Mouse (Mus musculus) midbrain, embryonic 11.5 days (tissue): Measurements from ENCODE around the gene Gm9508. TPM values are rescaled to one million over a fixed set of nuclear protein-coding genes. Genes with fewer than 3 reads are reported as not detected.

Source experiments
- ATAC-seq: fragments of 200-750 bp; cut with Nextera tagmentation; 2 replicates; pipeline ENCODE4 v1.8.0; 2017; ENCODE audit warnings: moderate TSS enrichment, moderate library complexity; ENCODE audit not compliant: low FRiP score
- DNase-seq: peaks from one replicate; pipeline ENCODE4 v3.0.0; 2015; ENCODE audit warnings: low spot score; ENCODE audit errors: missing footprints
- H3K27ac ChIP-seq: fragments of 300-500 bp; sonication (generic); 2 replicates; pipeline ENCODE4 v1.5.1; 2014; ENCODE audit warnings: low read depth, low read length
- H3K27me3 ChIP-seq: fragments of 300-500 bp; sonication (generic); 2 replicates; pipeline ENCODE4 v1.6.1; 2014; ENCODE audit warnings: mild to moderate bottlenecking, low read length, moderate library complexity, mixed read lengths; ENCODE audit not compliant: control insufficient read depth, insufficient read depth
- H3K36me3 ChIP-seq: fragments of 300-500 bp; sonication (generic); 2 replicates; pipeline ENCODE4 v1.6.1; 2014; ENCODE audit warnings: mild to moderate bottlenecking, low read length, moderate library complexity, mixed read lengths; ENCODE audit not compliant: control insufficient read depth, insufficient read depth
- H3K4me1 ChIP-seq: fragments of 300-500 bp; sonication (generic); 2 replicates; pipeline ENCODE4 v1.6.1; 2014; ENCODE audit warnings: low read length; ENCODE audit not compliant: control insufficient read depth, insufficient read depth
- H3K4me2 ChIP-seq: fragments of 300-500 bp; sonication (generic); 2 replicates; pipeline ENCODE4 v1.6.1; 2014; ENCODE audit warnings: mild to moderate bottlenecking, moderate library complexity
- H3K4me3 ChIP-seq: fragments of 300-500 bp; sonication (generic); 2 replicates; pipeline ENCODE4 v1.5.1; 2014; ENCODE audit warnings: low read depth, low read length
- H3K9ac ChIP-seq: fragments of 300-500 bp; sonication (generic); 2 replicates; pipeline ENCODE4 v1.6.1; 2014; ENCODE audit warnings: low read length
- H3K9me3 ChIP-seq: fragments of 300-500 bp; sonication (generic); 2 replicates; pipeline ENCODE4 v1.6.1; 2016; ENCODE audit warnings: low read length; ENCODE audit not compliant: control insufficient read depth
- WGBS: fragments of 180-500 bp; shearing (Covaris S2); extraction: QIAGEN DNeasy Blood & Tissue Kit; methylation state at CpG from one replicate; pipeline ENCODE4 v1.1.7; 2014; 5-methylcytosine and 5-hydroxymethylcytosine counted together
- polyA plus RNA-seq: library from polyadenylated mRNA; unstranded; fragments of >200 nt; fragmentation: Nextera tagmentation; extraction: Ambion mirVana; gene quantifications from 2 replicates; pipeline ENCODE4 v1.2.1, GENCODE M21; 2014

Gene Gm9508
- polyA plus RNA-seq, 1 experiment from 2014 or later = not detected

DNA sequence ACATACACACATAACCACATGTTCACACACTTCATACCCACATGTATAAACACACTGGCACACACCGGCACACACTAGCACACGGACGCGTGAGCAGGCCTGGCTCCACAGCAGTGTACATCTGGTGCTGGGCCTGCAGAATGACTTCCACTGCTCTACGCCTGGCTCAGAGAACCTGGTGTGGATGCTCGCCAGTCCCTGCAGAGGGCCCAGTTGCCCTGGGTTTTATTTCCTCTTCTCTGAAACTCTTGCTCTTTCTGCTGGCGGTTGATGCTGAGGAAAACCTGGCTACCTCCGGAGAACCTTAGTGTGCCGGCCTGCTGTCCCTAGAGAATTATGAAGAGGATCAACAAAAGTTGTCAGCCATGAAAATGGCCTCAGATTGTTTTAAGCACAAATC lies 45.0 kb downstream of the Gm9508 start:
- Histone ChIP-seq H3K27ac (no peak overlapping the region), H3K27me3 (no peaks in the 10 kb centered on the region), H3K4me3 (no peak overlapping the region), H3K4me1 (no peaks in the 10 kb centered on the region), H3K9ac (no peak overlapping the region), H3K9me3 (no peaks in the 10 kb centered on the region), H3K36me3 (no peaks in the 10 kb centered on the region), H3K4me2 (no peak overlapping the region)
- no peak for ATAC-seq
- WGBS = 86% methylated on average over 9 of the region's 9 CpGs
- no peak for DNase-seq

- Histone ChIP-seq H3K4me1 (no peaks in the 10 kb centered on the region), H3K9me3 (no peaks in the 10 kb centered on the region), H3K4me3 (no peak overlapping the region), H3K27me3 (no peaks in the 10 kb centered on the region), H3K4me2 (no peak overlapping the region), H3K27ac (no peak overlapping the region), H3K36me3 (peaks cover 25% of the 10 kb centered on the region), H3K9ac (no peak overlapping the region)
- WGBS = 83% methylated on average over 8 of the region's 8 CpGs
- ATAC-seq (no peak), DNase-seq (no peak)
Observed at GRCm38 (mm10) chr10:77647901-77648300, 49.1 kb downstream of the Gm9508 start.

- DNase-seq (no peak), ATAC-seq (no peak)
- no peak overlapping the region for H3K4me3 ChIP-seq
- H3K36me3 ChIP-seq = peaks cover 25% of the 10 kb centered on the region
- H3K9me3 ChIP-seq = no peaks in the 10 kb centered on the region
- H3K27me3 ChIP-seq = no peaks in the 10 kb centered on the region
- no peak overlapping the region for H3K27ac ChIP-seq
- no peak overlapping the region for H3K9ac ChIP-seq
- no peaks in the 10 kb centered on the region for H3K4me1 ChIP-seq
- WGBS = 85% methylated on average over 1 of the region's 1 CpGs
- H3K4me2 ChIP-seq = no peak overlapping the region
Observed at GRCm38 (mm10) chr10:77647461-77647860, 49.6 kb downstream of the Gm9508 start.

Other genes with a start within 250 kb of the Gm9508 start
- 38.7 and 42.2 TPM in 2 replicates for gene Fam207a, start 181.4 kb downstream of the Gm9508 start, polyA plus RNA-seq
- 0.57 and 0.59 TPM in 2 replicates for gene Itgb2, start 167.0 kb downstream of the Gm9508 start, polyA plus RNA-seq
- gene Pttg1ip, start 115.5 kb downstream of the Gm9508 start, polyA plus RNA-seq = 68.5 and 73.2 TPM in 2 replicates
- gene Sumo3, start 91.1 kb downstream of the Gm9508 start, polyA plus RNA-seq = 338 and 353 TPM in 2 replicates
- 2.4 TPM in 1 of 2 replicates, not detected in the other for gene Gm49325, start 91.0 kb downstream of the Gm9508 start, polyA plus RNA-seq
- 42.8 and 47.6 TPM in 2 replicates for gene Ube2g2, start 75.0 kb downstream of the Gm9508 start, polyA plus RNA-seq
- 0.72 and 1.2 TPM in 2 replicates for gene Tspear, start 10.7 kb downstream of the Gm9508 start, polyA plus RNA-seq
- not detected in 2 replicates for gene Gm19402, start 6.5 kb downstream of the Gm9508 start, polyA plus RNA-seq
- gene Gm10272, start 9.4 kb upstream of the Gm9508 start, polyA plus RNA-seq = not detected in 2 replicates
- gene Gm10024, start 14.2 kb upstream of the Gm9508 start, polyA plus RNA-seq = not detected in 2 replicates
- gene Gm10142, start 18.6 kb upstream of the Gm9508 start, polyA plus RNA-seq = not detected in 2 replicates
- not detected in 2 replicates for gene Krtap12-1, start 23.4 kb upstream of the Gm9508 start, polyA plus RNA-seq
- gene Gm10100, start 29.3 kb upstream of the Gm9508 start, polyA plus RNA-seq = not detected in 2 replicates
- gene Gm18596, start 45.4 kb upstream of the Gm9508 start, polyA plus RNA-seq = not detected in 2 replicates
- gene Gm9736, start 54.1 kb upstream of the Gm9508 start, polyA plus RNA-seq = not detected in 2 replicates
- gene Gm3233, start 62.4 kb upstream of the Gm9508 start, polyA plus RNA-seq = not detected in 2 replicates
- gene Gm3238, start 74.1 kb upstream of the Gm9508 start, polyA plus RNA-seq = not detected in 2 replicates
- not detected in 2 replicates for gene Gm7138, start 79.7 kb upstream of the Gm9508 start, polyA plus RNA-seq
- not detected in 2 replicates for gene Gm3250, start 85.3 kb upstream of the Gm9508 start, polyA plus RNA-seq
- not detected in 2 replicates for gene Gm7137, start 91.0 kb upstream of the Gm9508 start, polyA plus RNA-seq
- not detected in 2 replicates for gene Gm9639, start 97.8 kb upstream of the Gm9508 start, polyA plus RNA-seq
- not detected in 2 replicates for gene Gm19668, start 101.9 kb upstream of the Gm9508 start, polyA plus RNA-seq
- gene Gm9507, start 114.6 kb upstream of the Gm9508 start, polyA plus RNA-seq = not detected in 2 replicates
- not detected in 2 replicates for gene Gm2696, start 117.4 kb upstream of the Gm9508 start, polyA plus RNA-seq
- not detected in 2 replicates for gene Krtap10-4, start 129.9 kb upstream of the Gm9508 start, polyA plus RNA-seq
- gene Krtap10-10, start 138.7 kb upstream of the Gm9508 start, polyA plus RNA-seq = not detected in 2 replicates
- not detected in 2 replicates for gene Gm36176, start 149.6 kb upstream of the Gm9508 start, polyA plus RNA-seq
- gene Gm10318, start 155.6 kb upstream of the Gm9508 start, polyA plus RNA-seq = not detected in 2 replicates
- gene Gm3285, start 164.7 kb upstream of the Gm9508 start, polyA plus RNA-seq = not detected in 2 replicates
- 2.7 and 2.8 TPM in 2 replicates for gene Lrrc3, start 205.3 kb upstream of the Gm9508 start, polyA plus RNA-seq